Mouse (Mus musculus) kidney, postnatal 10 days (tissue): ENCODE data around the gene Tcp11l2.

ENCODE experiments used
- DNase-seq: peaks from one replicate; pipeline ENCODE4 v3.0.0; 2021; ENCODE audit warnings: mixed read lengths

The Tcp11l2 gene

GRCm38 (mm10) chr10:84658088-84658848 is 81.8 kb downstream of the Tcp11l2 start:
- peak; percentile 37 for DNase-seq

GRCm38 (mm10) chr10:84659281-84659680 is 82.9 kb downstream of the Tcp11l2 start:
- DNase-seq, result no peak

- DNase-seq, result no peak
Measured at GRCm38 (mm10) chr10:84662138-84662537, 85.7 kb downstream of the Tcp11l2 start.
